Mouse (Mus musculus) heart, postnatal 0 days (tissue): Measurements from ENCODE around the gene Dio2. TPM values are rescaled to one million over a fixed set of nuclear protein-coding genes. Genes with fewer than 3 reads are reported as not detected.

Experiments
- ATAC-seq: fragments of 200-750 bp; cut with Nextera tagmentation; 2 replicates; pipeline ENCODE4 v1.8.0; 2017; ENCODE audit warnings: low read depth, moderate number of reproducible peaks, moderate library complexity; ENCODE audit not compliant: insufficient read depth
- DNase-seq: peaks from one replicate; pipeline ENCODE4 v3.0.0-alpha.2; 2016; ENCODE audit warnings: low spot score
- H3K27ac ChIP-seq: fragments of 300-500 bp; sonication (generic); 2 replicates; pipeline ENCODE4 v1.5.1; 2014; ENCODE audit warnings: low read depth, mild to moderate bottlenecking
- H3K27me3 ChIP-seq: fragments of 300-500 bp; sonication (generic); 2 replicates; pipeline ENCODE4 v1.6.1; 2014; ENCODE audit warnings: low read length, mixed read lengths; ENCODE audit not compliant: control insufficient read depth, insufficient read depth
- H3K36me3 ChIP-seq: fragments of 300-500 bp; sonication (generic); replicated peaks from 2 replicates; pipeline ENCODE4 v1.6.1; 2014; ENCODE audit warnings: low read length, mixed read lengths; ENCODE audit not compliant: control insufficient read depth, insufficient read depth
- H3K4me1 ChIP-seq: fragments of 300-500 bp; sonication (generic); 2 replicates; pipeline ENCODE4 v1.6.1; 2014; ENCODE audit warnings: antibody characterized with exemption; ENCODE audit not compliant: control insufficient read depth, insufficient read depth
- H3K4me2 ChIP-seq: fragments of 300-500 bp; sonication (generic); 2 replicates; pipeline ENCODE4 v1.6.1; 2014; ENCODE audit warnings: low read depth, mild to moderate bottlenecking, low read length, moderate library complexity
- H3K4me3 ChIP-seq: fragments of 300-500 bp; sonication (generic); 2 replicates; pipeline ENCODE4 v1.5.1; 2014; ENCODE audit warnings: low read depth, low read length
- H3K9ac ChIP-seq: fragments of 300-500 bp; sonication (generic); replicated peaks from 2 replicates; pipeline ENCODE4 v1.6.1; 2014; ENCODE audit warnings: low read depth, low read length, mixed read lengths
- H3K9me3 ChIP-seq: fragments of 300-500 bp; sonication (generic); replicated peaks from 2 replicates; pipeline ENCODE4 v1.6.1; 2016; ENCODE audit warnings: low read length; ENCODE audit not compliant: control insufficient read depth
- CTCF ChIP-seq: IDR thresholded peaks from 2 replicates; pipeline ENCODE4 v1.5.1; 2016; ENCODE audit warnings: antibody characterized with exemption, control low read depth, low read depth
- EP300 ChIP-seq: IDR thresholded peaks from 2 replicates; pipeline ENCODE4 v1.6.1; 2016; ENCODE audit warnings: antibody characterized with exemption, low read depth
- WGBS: fragments of 180-500 bp; shearing (Covaris S2); extraction: QIAGEN DNeasy Blood & Tissue Kit; methylation state at CpG from one replicate; pipeline ENCODE4 v1.1.7; 2014; 5-methylcytosine and 5-hydroxymethylcytosine counted together
- polyA plus RNA-seq: library from polyadenylated mRNA; unstranded; fragments of >200 nt; fragmentation: Nextera tagmentation; extraction: Ambion mirVana; gene quantifications from 2 replicates; pipeline ENCODE4 v1.2.1, GENCODE M21; 2015
- total RNA-seq: library from RNA; depleted of rRNA; stranded (reverse); fragments of >200 nt; gene quantifications from 2 replicates; pipeline ENCODE4 v1.2.3, GENCODE M21; 2014; ENCODE audit warnings: low replicate concordance

The Dio2 gene
- total and polyA plus RNA-seq, 2 experiments from 2014 or later, result 0.82 to 2.3 TPM

DNA sequence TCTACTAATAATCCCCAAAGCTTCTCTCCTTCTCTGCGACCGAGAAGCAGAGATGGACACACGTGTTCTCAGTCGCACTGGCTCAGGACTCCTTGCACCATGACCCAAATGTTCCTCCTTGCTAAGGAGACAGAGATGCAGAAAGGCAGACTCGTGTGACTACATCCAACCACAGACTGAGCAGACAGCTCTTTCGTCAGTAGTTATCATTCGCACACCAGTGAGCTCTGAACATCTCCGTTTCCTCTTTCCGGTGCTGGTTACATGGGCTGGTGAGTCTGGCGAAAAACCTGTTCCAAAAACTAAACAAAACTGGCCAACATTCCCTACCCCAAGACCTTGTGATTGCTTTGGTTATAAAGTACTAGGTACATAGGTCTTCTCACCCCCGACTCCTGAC, 13.6 kb downstream of the Dio2 start:
- Histone ChIP-seq H3K27me3 (no peaks in the 10 kb centered on the region), H3K36me3 (no peaks in the 10 kb centered on the region), H3K9me3 (no peaks in the 10 kb centered on the region), H3K4me1 (no peaks in the 10 kb centered on the region), H3K4me2 (no peak overlapping the region), H3K9ac (no peak overlapping the region), H3K27ac (no peak overlapping the region), H3K4me3 (no peak overlapping the region)
- no peak for ATAC-seq
- 84% methylated on average over 11 of the region's 11 CpGs for WGBS
- no peak for DNase-seq
- no peak for TF ChIP-seq CTCF
- no peak for TF ChIP-seq EP300

DNA sequence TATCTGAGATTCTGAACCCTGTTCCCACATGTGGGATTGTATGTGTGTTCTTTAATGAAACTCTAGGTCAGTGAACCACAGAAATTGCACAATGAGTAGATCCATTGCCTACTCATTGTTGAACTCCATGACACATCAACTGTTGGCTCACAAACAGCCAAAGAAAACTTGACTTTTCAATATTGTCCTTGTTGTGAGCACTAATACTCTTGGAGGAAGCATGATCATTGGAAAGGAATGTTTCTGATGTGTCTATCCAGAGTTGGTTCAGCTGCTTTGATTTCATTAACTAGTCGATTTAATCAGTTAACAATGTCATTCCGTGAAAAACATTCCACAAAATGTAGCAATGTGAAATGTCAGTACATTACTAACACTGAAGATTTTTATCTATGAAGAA, 44.1 kb downstream of the Dio2 start:
- H3K27me3 ChIP-seq, result no peaks in the 10 kb centered on the region
- H3K4me1 ChIP-seq, result no peaks in the 10 kb centered on the region
- ATAC-seq, result no peak
- H3K4me3 ChIP-seq, result no peak overlapping the region
- no peaks in the 10 kb centered on the region for H3K9me3 ChIP-seq
- H3K4me2 ChIP-seq, result no peak overlapping the region
- no peak for DNase-seq
- no peak overlapping the region for H3K27ac ChIP-seq
- no peak for TF ChIP-seq EP300
- no peak for TF ChIP-seq CTCF
- H3K9ac ChIP-seq, result no peak overlapping the region
- H3K36me3 ChIP-seq, result no peaks in the 10 kb centered on the region
- WGBS, result 60% methylated on average over 2 of the region's 2 CpGs
